Mouse (Mus musculus): Measurements from ENCODE around the gene Aqp11. TPM values are rescaled to one million over a fixed set of nuclear protein-coding genes. Genes with fewer than 3 reads are reported as not detected.
A peak's percentile ranks its signal among the peaks of the same experiment; 100 is the strongest.

Gene Aqp11
- polyA plus RNA-seq, 1 experiment from 2014 or later: 15.9 TPM

- no peak overlapping the region for H3K4me3 ChIP-seq (replicated peaks)
- H3K9ac ChIP-seq: no peak overlapping the region
- ATAC-seq (ENCODE audit: low read depth): no peak
- H3K27me3 ChIP-seq: no peaks in the 10 kb centered on the region
- no peaks in the 10 kb centered on the region for H3K36me3 ChIP-seq
- DNase-seq: peak; percentile 52
- 10% methylated on average over 3 of the region's 3 CpGs for WGBS (ENCODE audit: insufficient replicate concordance)
- peak overlapping the region; percentile 50 for H3K27ac ChIP-seq
- peaks cover 72% of the 10 kb centered on the region for H3K4me1 ChIP-seq (replicated peaks)
- no peak overlapping the region for H3K4me2 ChIP-seq
- H3K9me3 ChIP-seq (replicated peaks): no peaks in the 10 kb centered on the region
Measured at GRCm38 (mm10) chr7:97745299-97745698, 7.2 kb upstream of the Aqp11 start.

DNA sequence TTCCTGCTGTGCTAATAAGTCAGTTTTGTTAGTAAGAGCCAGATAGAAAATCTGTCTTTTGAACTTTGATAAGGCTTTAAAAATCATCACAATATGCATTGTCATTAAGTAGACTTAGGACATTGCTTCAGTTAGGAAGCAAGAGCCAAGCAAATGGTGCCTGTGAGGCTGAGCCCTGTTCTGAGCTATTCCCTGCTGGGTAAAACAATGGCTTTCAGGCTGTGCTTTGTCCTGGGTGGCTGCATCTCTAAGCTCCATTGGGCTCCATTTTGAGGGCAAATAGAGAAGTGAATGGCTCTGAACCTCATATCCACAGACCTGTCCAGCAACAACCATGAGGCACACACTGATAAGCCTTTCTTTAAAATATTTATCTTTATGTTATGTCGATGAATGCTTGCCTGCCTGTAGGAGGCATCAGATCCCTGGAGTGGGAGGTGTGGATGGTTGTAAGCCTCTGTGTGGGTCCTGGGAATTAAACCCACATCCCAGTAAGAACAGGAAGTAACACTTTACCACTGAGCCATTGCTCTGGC, 3.7 kb upstream of the Aqp11 start:
- H3K4me1 ChIP-seq (replicated peaks): peaks cover 64% of the 10 kb centered on the region
- no peaks in the 10 kb centered on the region for H3K27me3 ChIP-seq
- ATAC-seq (ENCODE audit: low read depth) (no peak), DNase-seq (peak; percentile 22)
- H3K4me2 ChIP-seq: no peak overlapping the region
- WGBS (ENCODE audit: insufficient replicate concordance): 15% methylated on average over 1 of the region's 1 CpGs
- H3K9ac ChIP-seq: no peak overlapping the region
- H3K4me3 ChIP-seq (replicated peaks): no peak overlapping the region
- H3K9me3 ChIP-seq (replicated peaks): no peaks in the 10 kb centered on the region
- H3K36me3 ChIP-seq: no peaks in the 10 kb centered on the region
- H3K27ac ChIP-seq: peak overlapping the region; percentile 47; the same call in 1 of the 2 replicates

- DNase-seq (no peak), ATAC-seq (ENCODE audit: low read depth) (no peak)
- Histone ChIP-seq H3K4me1 (replicated peaks) (peaks cover 63% of the 10 kb centered on the region), H3K4me2 (0 out of 2 replicates have a peak overlapping the region, but pooled peaks have one; percentile 0), H3K36me3 (no peaks in the 10 kb centered on the region), H3K9ac (no peak overlapping the region), H3K4me3 (replicated peaks) (no peak overlapping the region), H3K27me3 (no peaks in the 10 kb centered on the region), H3K27ac (peak overlapping the region; percentile 54; the same call in 1 of the 2 replicates), H3K9me3 (replicated peaks) (no peaks in the 10 kb centered on the region)
- 66% methylated on average over 10 of the region's 10 CpGs for WGBS (ENCODE audit: insufficient replicate concordance)
Measured at GRCm38 (mm10) chr7:97740948-97741347, 2.9 kb upstream of the Aqp11 start.

DNA sequence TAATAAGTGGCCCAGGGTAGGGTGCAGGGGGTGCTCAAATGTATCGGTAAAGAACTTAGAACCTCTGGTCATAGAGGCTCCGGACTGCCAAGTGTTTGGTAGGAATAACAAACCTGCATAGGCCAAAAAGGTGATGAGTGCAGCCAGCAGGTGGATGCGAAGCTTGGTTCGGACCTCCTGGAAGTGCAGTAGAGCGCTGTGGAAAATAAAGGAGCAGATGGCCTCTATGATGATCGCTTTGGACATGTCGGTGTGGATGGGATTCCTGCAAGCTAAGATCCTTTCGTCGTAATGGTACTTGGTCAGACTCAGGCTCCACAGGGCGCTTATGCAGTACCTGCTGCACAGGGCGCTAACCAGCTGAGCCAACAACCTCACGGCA, 842 bp downstream of the Aqp11 start:
- ATAC-seq (ENCODE audit: low read depth) (peak; percentile 1), DNase-seq (no peak)
- no peaks in the 10 kb centered on the region for H3K9me3 ChIP-seq (replicated peaks)
- 11% methylated on average over 12 of the region's 12 CpGs for WGBS (ENCODE audit: insufficient replicate concordance)
- peak overlapping the region; percentile 86 for H3K27ac ChIP-seq
- H3K27me3 ChIP-seq: no peaks in the 10 kb centered on the region
- H3K4me2 ChIP-seq: peak overlapping the region; percentile 92
- peak overlapping the region; percentile 77 for H3K4me3 ChIP-seq (replicated peaks)
- peaks cover 90% of the 10 kb centered on the region for H3K4me1 ChIP-seq (replicated peaks)
- H3K9ac ChIP-seq: peak overlapping the region; percentile 84
- no peaks in the 10 kb centered on the region for H3K36me3 ChIP-seq

- WGBS (ENCODE audit: insufficient replicate concordance): 46% methylated on average over 4 of the region's 4 CpGs
- H3K27me3 ChIP-seq: no peaks in the 10 kb centered on the region
- ATAC-seq (ENCODE audit: low read depth): no peak
- no peak overlapping the region for H3K27ac ChIP-seq
- H3K4me3 ChIP-seq (replicated peaks): peak overlapping the region; percentile 13
- H3K4me2 ChIP-seq: peak overlapping the region; percentile 38
- H3K9ac ChIP-seq: peak overlapping the region; percentile 4
- no peak for DNase-seq
- H3K9me3 ChIP-seq (replicated peaks): no peaks in the 10 kb centered on the region
- H3K36me3 ChIP-seq: no peaks in the 10 kb centered on the region
- peaks cover 90% of the 10 kb centered on the region for H3K4me1 ChIP-seq (replicated peaks)
Measured at GRCm38 (mm10) chr7:97735886-97736420, 2.1 kb downstream of the Aqp11 start.

DNA sequence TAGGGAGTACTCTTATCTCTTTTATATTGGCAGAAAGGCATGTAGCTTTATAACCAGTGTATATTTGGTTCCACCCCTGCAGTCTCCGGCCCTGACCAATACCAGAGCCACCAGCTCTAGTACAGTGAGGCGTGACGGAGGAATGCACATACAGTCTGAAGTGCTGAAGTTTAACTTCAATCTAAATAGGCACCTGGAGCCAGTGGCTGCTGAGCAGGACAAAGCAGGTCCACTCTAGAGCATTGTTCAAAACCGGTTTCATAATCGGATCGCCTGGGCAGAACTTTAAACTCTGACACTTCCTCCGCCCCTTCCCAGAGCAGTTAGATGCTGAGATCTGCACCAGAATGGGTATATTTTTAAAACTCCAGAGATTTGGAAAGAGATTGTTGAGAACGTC, 3.1 kb downstream of the Aqp11 start:
- DNase-seq (no peak), ATAC-seq (ENCODE audit: low read depth) (no peak)
- Histone ChIP-seq H3K9ac (no peak overlapping the region; the same call in 1 of the 2 replicates), H3K4me3 (replicated peaks) (no peak overlapping the region), H3K36me3 (no peaks in the 10 kb centered on the region), H3K4me1 (replicated peaks) (peaks cover 91% of the 10 kb centered on the region), H3K4me2 (peak overlapping the region; percentile 38), H3K27me3 (no peaks in the 10 kb centered on the region), H3K27ac (no peak overlapping the region), H3K9me3 (replicated peaks) (no peaks in the 10 kb centered on the region)
- 71% methylated on average over 8 of the region's 8 CpGs for WGBS (ENCODE audit: insufficient replicate concordance)

DNA sequence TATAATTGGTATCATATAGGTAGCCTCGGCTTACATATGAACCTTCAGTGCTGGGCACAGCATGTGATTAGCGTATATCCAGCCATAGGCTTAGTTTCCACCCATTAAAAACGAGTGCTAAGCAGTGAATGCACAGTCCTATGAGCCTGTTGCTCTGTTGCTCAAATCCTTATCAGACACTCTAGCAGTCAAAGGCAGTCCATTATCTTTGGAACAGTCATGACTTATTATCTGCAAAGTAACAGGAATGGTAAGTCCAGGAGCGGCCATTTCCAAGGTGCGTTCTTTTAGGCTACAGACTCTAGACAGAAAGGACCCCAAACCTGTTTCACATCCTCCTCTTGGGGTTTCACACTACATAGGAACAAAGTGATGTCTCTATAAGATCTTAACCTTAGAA, 4.5 kb downstream of the Aqp11 start:
- WGBS (ENCODE audit: insufficient replicate concordance): 28% methylated on average over 5 of the region's 5 CpGs

DNA sequence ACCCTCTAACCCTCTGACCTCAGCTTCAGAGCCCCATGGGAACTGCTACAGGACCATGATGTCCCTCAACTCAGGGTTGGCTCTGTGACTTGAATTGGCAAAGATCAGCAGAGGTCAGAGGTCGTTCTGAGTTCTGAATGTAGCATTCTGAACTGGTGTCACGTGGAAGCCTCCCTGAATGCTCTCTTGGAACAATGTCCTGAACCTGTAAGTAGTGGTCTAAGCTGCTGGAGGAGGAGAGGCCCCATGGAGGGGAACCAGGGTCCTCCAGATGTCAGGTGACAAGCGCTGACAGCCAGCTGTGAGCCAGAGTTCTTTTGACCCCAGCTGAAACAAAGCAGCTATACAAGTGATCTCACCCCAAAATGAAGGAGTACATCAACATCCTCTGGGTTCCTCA, 7.7 kb downstream of the Aqp11 start:
- no peak for ATAC-seq (ENCODE audit: low read depth)

More for the DNA sequence above, 4.5 kb downstream of the Aqp11 start:
- peaks cover 8% of the 10 kb centered on the region; the same call in 1 of the 2 replicates for H3K36me3 ChIP-seq
- DNase-seq: peak; percentile 28
- no peak overlapping the region for H3K4me3 ChIP-seq (replicated peaks)
- H3K27me3 ChIP-seq: no peaks in the 10 kb centered on the region
- ATAC-seq (ENCODE audit: low read depth): peak; percentile 45
- H3K9me3 ChIP-seq (replicated peaks): no peaks in the 10 kb centered on the region
- H3K9ac ChIP-seq: no peak overlapping the region
- H3K27ac ChIP-seq: peak overlapping the region; percentile 50
- H3K4me2 ChIP-seq: peak overlapping the region; percentile 38
- peaks cover 88% of the 10 kb centered on the region for H3K4me1 ChIP-seq (replicated peaks)

DNA sequence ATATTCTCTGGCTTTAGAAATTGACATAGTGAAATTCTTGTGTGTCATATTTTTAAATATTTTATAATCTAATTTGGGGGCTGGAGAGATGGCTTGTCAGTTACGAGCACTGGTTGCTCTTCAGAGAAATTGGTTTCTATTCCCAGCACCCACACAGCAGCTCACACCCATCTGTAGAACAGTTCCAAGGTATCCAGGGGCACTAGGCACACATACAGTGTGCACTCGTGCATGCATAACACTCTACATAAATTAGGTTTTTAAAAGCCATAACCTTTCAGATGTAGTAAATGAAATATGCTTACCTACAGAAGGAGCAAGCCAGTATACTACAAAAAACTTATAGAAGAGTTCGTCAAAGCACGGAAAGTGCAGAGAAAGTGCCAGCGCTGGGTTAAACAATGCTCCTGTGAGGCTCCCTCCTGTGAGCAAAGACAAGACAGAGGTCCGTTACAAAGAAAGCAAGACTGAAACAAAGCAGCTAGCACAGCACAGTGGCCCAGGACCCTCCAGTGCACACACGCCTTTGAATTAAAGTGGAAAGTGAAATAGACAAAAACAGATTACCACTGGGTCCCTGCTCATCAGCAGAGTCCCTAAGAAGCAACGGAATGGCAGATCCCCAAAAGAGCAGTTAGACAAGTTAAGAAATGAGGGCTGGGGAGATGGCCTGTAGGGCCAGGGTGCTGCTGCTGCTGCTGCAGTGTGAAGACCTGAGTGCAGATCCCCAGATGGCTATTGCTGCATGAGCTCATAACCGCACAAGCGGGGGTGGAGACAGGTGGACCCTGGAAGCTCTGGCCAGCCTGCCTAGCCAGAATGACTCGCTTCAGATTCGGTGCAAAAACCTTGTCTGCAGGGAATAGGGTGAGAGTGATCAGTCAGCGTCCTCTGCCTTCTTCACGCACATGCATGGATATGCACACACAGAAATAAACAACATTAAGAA, 9.1 kb downstream of the Aqp11 start:
- H3K9me3 ChIP-seq (replicated peaks): no peaks in the 10 kb centered on the region
- no peak overlapping the region for H3K4me2 ChIP-seq
- H3K4me1 ChIP-seq (replicated peaks): peaks cover 51% of the 10 kb centered on the region
- ATAC-seq (ENCODE audit: low read depth) (no peak), DNase-seq (no peak)
- H3K36me3 ChIP-seq: peaks cover 34% of the 10 kb centered on the region
- H3K9ac ChIP-seq: no peak overlapping the region
- 78% methylated on average over 14 of the region's 14 CpGs for WGBS (ENCODE audit: insufficient replicate concordance)
- no peak overlapping the region for H3K4me3 ChIP-seq (replicated peaks)
- H3K27me3 ChIP-seq: no peaks in the 10 kb centered on the region
- H3K27ac ChIP-seq: no peak overlapping the region

More for the DNA sequence above, 7.7 kb downstream of the Aqp11 start:
- H3K4me1 ChIP-seq (replicated peaks): peaks cover 62% of the 10 kb centered on the region
- DNase-seq: no peak
- H3K4me3 ChIP-seq (replicated peaks): no peak overlapping the region
- H3K4me2 ChIP-seq: no peak overlapping the region
- no peak overlapping the region; the same call in 1 of the 2 replicates for H3K27ac ChIP-seq
- H3K9me3 ChIP-seq (replicated peaks): no peaks in the 10 kb centered on the region
- 66% methylated on average over 3 of the region's 3 CpGs for WGBS (ENCODE audit: insufficient replicate concordance)
- H3K27me3 ChIP-seq: no peaks in the 10 kb centered on the region
- peaks cover 30% of the 10 kb centered on the region for H3K36me3 ChIP-seq
- H3K9ac ChIP-seq: no peak overlapping the region

GRCm38 (mm10) chr7:97726778-97727177, 11.3 kb downstream of the Aqp11 start:
- Histone ChIP-seq H3K9me3 (replicated peaks) (no peaks in the 10 kb centered on the region), H3K4me1 (replicated peaks) (peaks cover 37% of the 10 kb centered on the region), H3K36me3 (peaks cover 34% of the 10 kb centered on the region), H3K27ac (no peak overlapping the region), H3K4me3 (replicated peaks) (no peak overlapping the region), H3K27me3 (no peaks in the 10 kb centered on the region), H3K9ac (no peak overlapping the region), H3K4me2 (no peak overlapping the region)
- 77% methylated on average over 7 of the region's 7 CpGs for WGBS (ENCODE audit: insufficient replicate concordance)
- no peak for ATAC-seq (ENCODE audit: low read depth)
- DNase-seq: no peak

GRCm38 (mm10) chr7:97726080-97726479, 12.0 kb downstream of the Aqp11 start:
- DNase-seq (no peak), ATAC-seq (ENCODE audit: low read depth) (no peak)
- Histone ChIP-seq H3K27me3 (no peaks in the 10 kb centered on the region), H3K27ac (no peak overlapping the region), H3K4me1 (replicated peaks) (peaks cover 30% of the 10 kb centered on the region), H3K9me3 (replicated peaks) (no peaks in the 10 kb centered on the region), H3K9ac (no peak overlapping the region), H3K4me3 (replicated peaks) (no peak overlapping the region), H3K36me3 (peaks cover 36% of the 10 kb centered on the region), H3K4me2 (no peak overlapping the region)
- 82% methylated on average over 7 of the region's 7 CpGs for WGBS (ENCODE audit: insufficient replicate concordance)

Data from liver, embryonic 13.5 days (tissue).